Mouse (Mus musculus): Measurements from ENCODE around the gene Exosc10. TPM values are rescaled to one million over a fixed set of nuclear protein-coding genes. Genes with fewer than 3 reads are reported as not detected.

Exosc10 gene
- 10 to 100 TPM; 47.7 to 51.5 TPM for total RNA-seq (2021)
- long read RNA-seq, transcript Exosc10-201 (25 exons, 2,790 nt), result major isoform, 23 of 54 reads
- long read RNA-seq, partial matches to known transcripts, result 14 of 54 reads
- long read RNA-seq, other reads (novel, unspliced or antisense), result 12 of 54 reads

DNA sequence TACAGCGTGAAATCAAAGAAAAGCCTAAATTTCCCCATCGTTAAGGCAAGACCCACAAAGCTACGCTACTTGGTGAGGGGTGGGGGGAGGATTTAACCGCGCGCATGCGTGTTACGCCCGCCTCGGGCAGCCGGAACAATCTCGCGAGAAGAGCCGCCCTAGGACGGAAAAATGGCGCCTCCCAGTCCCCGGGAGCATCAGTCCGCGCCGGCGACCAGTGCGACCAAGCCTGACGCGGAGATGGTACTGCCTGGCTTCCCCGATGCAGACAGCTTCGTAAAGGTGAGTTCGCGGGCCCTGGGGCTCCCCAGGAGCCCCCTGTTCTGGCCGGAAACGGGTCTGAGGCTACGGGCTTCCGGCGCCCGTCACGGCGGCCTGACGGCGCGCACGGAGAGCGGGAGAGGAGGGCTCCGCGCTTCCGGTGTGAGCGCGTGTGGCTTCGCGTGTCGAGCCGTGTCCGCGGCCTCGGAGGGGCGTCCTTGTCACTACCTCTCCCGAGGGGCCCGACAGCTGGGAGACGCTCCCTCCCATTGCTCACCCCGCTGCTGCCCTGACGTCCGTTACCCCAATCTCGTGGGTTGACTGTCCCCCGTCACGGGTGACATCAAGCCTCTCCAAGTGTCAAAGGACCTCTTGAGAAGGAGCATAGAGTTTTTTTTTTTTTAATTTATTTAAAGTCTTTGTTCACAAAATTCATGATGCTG is at the start of gene Exosc10:
Exosc10 (plus strand) TSS at position 133 of the 704 bp plus-strand sequence.
- DNase-seq (ENCODE audit: low spot score in 2 of 2), result peak; percentile 80 to 91

GRCm38 (mm10) chr4:148509450-148510084 is 48.7 kb upstream of the Exosc10 start:
- DNase-seq (ENCODE audit: low spot score in 2 of 2), result peak in 1 of 2 experiments; percentile 70

- no peak for DNase-seq (ENCODE audit: low spot score in 2 of 2)
Measured at GRCm38 (mm10) chr4:148510691-148511090, 47.5 kb upstream of the Exosc10 start.

- no peak for DNase-seq (ENCODE audit: low spot score in 2 of 2)
Measured at GRCm38 (mm10) chr4:148511334-148511733, 46.9 kb upstream of the Exosc10 start.

DNA sequence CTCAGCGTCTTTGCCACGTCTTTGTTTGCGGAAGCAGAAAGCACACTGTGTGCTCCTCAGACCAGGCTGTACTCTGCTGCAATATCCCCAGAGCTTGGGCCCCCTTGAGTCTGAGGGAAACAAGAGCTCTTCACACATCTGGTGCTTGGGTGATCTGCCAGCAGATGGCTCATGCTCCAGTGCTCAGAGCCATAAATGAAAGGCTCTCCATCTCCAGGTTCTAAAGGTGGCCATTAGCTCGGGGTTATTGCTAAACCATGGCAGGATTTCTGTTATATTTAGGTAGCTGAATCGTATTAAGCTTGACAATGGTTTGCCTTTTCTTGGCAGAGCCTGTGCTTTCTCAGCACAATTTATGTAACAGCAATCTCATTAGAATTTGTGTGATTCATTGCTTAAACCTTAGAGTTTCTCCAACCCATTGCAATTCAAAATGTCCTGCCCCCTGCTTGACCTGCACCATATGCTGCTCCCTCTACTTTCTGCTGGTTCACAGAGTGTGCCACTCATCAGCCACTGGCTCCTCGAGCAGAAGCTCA is 45.1 kb upstream of the Exosc10 start:
- DNase-seq (ENCODE audit: low spot score in 2 of 2), result peak in 1 of 2 experiments; percentile 64

GRCm38 (mm10) chr4:148515313-148515712 is 42.9 kb upstream of the Exosc10 start:
- DNase-seq (ENCODE audit: low spot score in 2 of 2), result no peak

DNA sequence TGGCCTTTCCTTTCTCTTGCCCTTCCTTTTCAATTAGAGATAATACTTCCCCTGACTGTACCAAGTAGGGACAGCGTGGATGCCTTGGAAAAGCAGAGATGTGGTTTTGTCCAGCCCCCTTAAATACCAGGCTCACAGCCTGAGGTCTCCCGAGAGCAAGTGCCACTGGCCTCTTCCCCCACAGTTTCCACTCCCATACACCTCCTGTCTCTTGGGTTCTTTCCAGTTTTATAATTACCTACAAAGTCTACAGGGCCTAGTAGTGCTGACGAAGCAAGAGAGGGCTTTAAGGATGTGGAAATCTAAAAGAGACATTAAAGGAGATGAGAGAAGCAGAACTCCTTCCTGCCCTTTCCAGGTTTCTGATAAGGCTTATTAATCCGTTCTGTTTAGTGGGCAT is 40.4 kb upstream of the Exosc10 start:
- DNase-seq (ENCODE audit: low spot score in 2 of 2), result no peak

GRCm38 (mm10) chr4:148518235-148518795 is 39.9 kb upstream of the Exosc10 start:
- DNase-seq (ENCODE audit: low spot score in 2 of 2), result no peak

DNA sequence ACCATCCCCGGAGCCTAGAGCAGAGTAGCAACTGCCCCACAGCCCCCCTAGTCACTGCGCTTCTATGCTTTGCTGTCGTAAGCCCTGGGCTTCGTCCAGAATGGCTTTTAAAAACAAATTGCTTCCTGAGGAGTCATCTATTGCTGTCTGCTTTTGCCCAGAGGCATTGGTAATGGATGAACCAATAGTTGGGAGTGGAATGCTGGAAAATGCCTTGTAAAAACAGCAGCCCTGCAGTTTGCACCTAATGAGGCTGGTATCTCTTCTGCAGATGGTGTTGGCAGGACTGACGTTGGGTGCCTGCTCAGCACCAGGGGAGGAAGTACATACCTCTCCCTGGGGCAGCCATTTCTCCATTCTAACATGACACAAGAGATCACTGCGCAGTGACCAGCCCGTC is 34.7 kb upstream of the Exosc10 start:
- no peak for DNase-seq (ENCODE audit: low spot score in 2 of 2)

DNA sequence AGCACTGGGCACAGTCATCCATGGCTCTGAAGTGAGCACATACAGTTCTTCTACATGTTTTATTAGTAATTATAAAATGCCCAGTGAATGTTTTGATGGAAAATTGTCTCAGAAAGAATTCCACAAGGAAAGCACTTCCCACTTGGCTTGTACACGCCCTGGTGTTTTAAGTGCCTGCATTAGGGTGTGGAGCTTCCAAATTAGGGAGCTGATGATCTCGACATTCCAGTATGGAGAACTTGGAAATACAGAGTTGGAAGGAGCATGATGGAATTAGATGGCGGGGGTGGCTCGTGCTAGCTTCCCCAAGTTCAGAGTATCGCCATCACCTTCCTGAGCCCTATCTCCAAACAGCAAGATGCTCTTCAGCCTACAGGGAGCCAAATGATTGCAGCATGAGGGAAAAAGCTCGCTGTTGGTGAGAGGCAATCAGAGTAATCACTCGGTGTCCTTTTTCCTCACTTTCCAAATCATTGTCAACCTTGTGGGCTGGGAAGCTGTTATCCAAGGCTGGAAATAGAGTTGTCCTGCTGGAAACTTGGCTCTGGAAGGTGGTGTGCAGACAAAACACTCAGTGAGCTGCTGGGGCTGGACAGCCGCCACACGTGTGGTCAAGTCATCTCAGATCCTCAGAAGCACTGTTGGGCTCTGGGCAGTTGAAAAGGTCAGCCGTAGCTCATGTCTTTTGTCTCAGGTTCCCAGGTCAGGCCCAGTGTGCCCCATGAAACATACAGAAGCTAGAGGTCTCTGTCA is 30.9 kb upstream of the Exosc10 start:
- DNase-seq (ENCODE audit: low spot score in 2 of 2), result no peak

GRCm38 (mm10) chr4:148530351-148530750 is 27.9 kb upstream of the Exosc10 start:
- no peak for DNase-seq (ENCODE audit: low spot score in 2 of 2)

GRCm38 (mm10) chr4:148530778-148531177 is 27.5 kb upstream of the Exosc10 start:
- no peak for DNase-seq (ENCODE audit: low spot score in 2 of 2)

DNA sequence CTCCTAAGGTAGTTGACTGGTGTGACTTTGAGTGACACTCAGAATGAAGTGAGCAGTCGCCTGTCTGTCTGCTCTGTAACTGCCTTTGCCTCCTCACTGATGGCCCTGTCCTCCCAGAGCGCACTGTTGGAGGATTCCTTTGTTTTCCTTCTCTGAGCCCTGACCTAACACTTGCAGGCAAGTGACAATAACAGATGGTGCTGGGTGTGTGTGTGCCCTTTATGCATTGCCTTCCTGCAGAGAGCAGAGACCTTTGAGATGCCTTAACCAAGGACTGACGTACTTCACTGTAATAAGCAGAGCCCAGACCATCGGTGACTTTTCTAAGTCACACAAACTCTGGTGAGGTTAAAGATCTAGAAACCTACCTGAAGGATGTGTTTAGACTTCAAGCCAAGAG is 26.9 kb upstream of the Exosc10 start:
- no peak for DNase-seq (ENCODE audit: low spot score in 2 of 2)

GRCm38 (mm10) chr4:148532516-148532915 is 25.7 kb upstream of the Exosc10 start:
- DNase-seq (ENCODE audit: low spot score in 2 of 2), result no peak

GRCm38 (mm10) chr4:148533613-148534328 is 24.5 kb upstream of the Exosc10 start:
- peak in 1 of 2 experiments; percentile 33 for DNase-seq (ENCODE audit: low spot score in 2 of 2)

GRCm38 (mm10) chr4:148535876-148536275 is 22.4 kb upstream of the Exosc10 start:
- DNase-seq (ENCODE audit: low spot score in 2 of 2), result peak in 1 of 2 experiments; percentile 21

- DNase-seq (ENCODE audit: low spot score in 2 of 2), result no peak
Measured at GRCm38 (mm10) chr4:148549106-148549505, 9.1 kb upstream of the Exosc10 start.

DNA sequence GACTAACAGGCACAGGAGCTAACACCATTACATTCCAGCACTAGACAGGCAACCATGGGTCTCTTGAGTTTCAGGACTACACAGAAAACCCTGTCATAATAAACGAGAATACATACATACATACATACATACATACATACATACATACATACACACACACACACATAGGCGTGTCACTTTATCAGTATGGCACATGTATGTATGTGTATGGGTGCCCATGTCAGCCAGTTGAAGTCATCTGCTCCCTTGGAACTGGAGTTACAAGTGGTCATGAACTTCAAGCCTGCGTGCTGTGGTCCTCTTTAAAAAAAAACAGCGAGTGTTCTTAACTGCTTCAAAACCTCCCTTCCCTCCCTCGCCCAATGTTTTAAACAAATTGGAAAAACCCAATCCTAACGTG is 463 bp upstream of the Exosc10 start:
- DNase-seq (ENCODE audit: low spot score in 2 of 2), result no peak

- no peak for DNase-seq (ENCODE audit: low spot score in 2 of 2)
Measured at GRCm38 (mm10) chr4:148562676-148563075, 4.4 kb downstream of the Exosc10 start.

- no peak for DNase-seq (ENCODE audit: low spot score in 2 of 2)
Measured at GRCm38 (mm10) chr4:148563595-148563994, 5.4 kb downstream of the Exosc10 start.

DNA sequence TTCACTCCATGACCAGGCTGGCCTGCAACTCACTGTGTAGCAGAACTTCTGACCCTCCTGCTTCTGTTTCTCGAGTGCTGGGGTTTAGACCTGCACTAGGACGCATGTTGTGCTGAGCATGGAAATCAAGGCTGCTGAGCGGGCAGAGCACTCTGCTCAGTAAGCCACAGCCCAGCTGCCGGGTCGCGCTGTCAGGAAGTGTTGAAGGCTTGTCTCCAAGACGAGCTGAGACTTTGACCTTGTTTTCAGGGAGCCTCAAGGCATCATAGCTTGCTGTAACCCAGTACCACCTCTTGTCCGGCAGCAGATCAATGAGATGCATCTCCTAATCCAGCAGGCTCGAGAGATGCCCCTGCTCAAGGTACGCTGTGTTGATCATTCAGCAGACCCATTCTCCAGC is 11.9 kb downstream of the Exosc10 start:
- no peak for DNase-seq (ENCODE audit: low spot score in 2 of 2)

All from layer of hippocampus, adult 18-20 months (tissue).